Mouse (Mus musculus) yolk sac, embryonic 10.5 days (tissue): ENCODE measurements around the gene St7.

Source experiments
- DNase-seq: peaks from one replicate; pipeline ENCODE4 v3.0.0-alpha.2; 2017; ENCODE audit warnings: low spot score

Gene St7

GRCm38 (mm10) chr6:17947130-17947831, 254.5 kb downstream of the St7 start:
- no peak for DNase-seq

- DNase-seq: no peak
These were observed 256.4 kb downstream of the St7 start for GRCm38 (mm10) chr6:17949103-17949502.

- DNase-seq: no peak
These were observed 259.0 kb downstream of the St7 start for GRCm38 (mm10) chr6:17951779-17952178.

- no peak for DNase-seq
These were observed 270.7 kb downstream of the St7 start for GRCm38 (mm10) chr6:17963455-17963854.

- DNase-seq: no peak
These were observed 275.9 kb downstream of the St7 start for GRCm38 (mm10) chr6:17968467-17969144.

GRCm38 (mm10) chr6:17969815-17970214, 277.1 kb downstream of the St7 start:
- no peak for DNase-seq

GRCm38 (mm10) chr6:17971393-17971792, 278.7 kb downstream of the St7 start:
- no peak for DNase-seq

GRCm38 (mm10) chr6:17974416-17974815, 281.7 kb downstream of the St7 start:
- no peak for DNase-seq

GRCm38 (mm10) chr6:17977165-17977564, 284.4 kb downstream of the St7 start:
- no peak for DNase-seq

- DNase-seq: no peak
These were observed 285.6 kb downstream of the St7 start for GRCm38 (mm10) chr6:17978324-17978723.

- DNase-seq: no peak
These were observed 286.1 kb downstream of the St7 start for GRCm38 (mm10) chr6:17978881-17979280.

GRCm38 (mm10) chr6:17979361-17979760, 286.6 kb downstream of the St7 start:
- DNase-seq: no peak

GRCm38 (mm10) chr6:17990173-17991028, 297.7 kb downstream of the St7 start:
- DNase-seq: no peak

GRCm38 (mm10) chr6:17991625-17992024, 298.9 kb downstream of the St7 start:
- DNase-seq: no peak
